Mouse (Mus musculus) thymus, postnatal 0 days (tissue): Measurements from ENCODE around the gene Nkpd1. TPM values are rescaled to one million over a fixed set of nuclear protein-coding genes. Genes with fewer than 3 reads are reported as not detected.

Source experiments
- DNase-seq: peaks from one replicate; pipeline ENCODE4 v3.0.0-alpha.2; 2015; ENCODE audit warnings: low spot score
- polyA plus RNA-seq: library from polyadenylated mRNA; unstranded; fragments of >200 nt; fragmentation: Nextera tagmentation; extraction: Ambion mirVana; gene quantifications from 2 replicates; pipeline ENCODE4 v1.2.1, GENCODE M21; 2015

Nkpd1 gene
- polyA plus RNA-seq, 1 experiment from 2014 or later = 0.42 TPM

GRCm38 (mm10) chr7:19543584-19543983, 25.9 kb downstream of the Nkpd1 start:
- DNase-seq = peak; percentile 77

GRCm38 (mm10) chr7:19546007-19546406, 28.4 kb downstream of the Nkpd1 start:
- DNase-seq = peak; percentile 15

DNA sequence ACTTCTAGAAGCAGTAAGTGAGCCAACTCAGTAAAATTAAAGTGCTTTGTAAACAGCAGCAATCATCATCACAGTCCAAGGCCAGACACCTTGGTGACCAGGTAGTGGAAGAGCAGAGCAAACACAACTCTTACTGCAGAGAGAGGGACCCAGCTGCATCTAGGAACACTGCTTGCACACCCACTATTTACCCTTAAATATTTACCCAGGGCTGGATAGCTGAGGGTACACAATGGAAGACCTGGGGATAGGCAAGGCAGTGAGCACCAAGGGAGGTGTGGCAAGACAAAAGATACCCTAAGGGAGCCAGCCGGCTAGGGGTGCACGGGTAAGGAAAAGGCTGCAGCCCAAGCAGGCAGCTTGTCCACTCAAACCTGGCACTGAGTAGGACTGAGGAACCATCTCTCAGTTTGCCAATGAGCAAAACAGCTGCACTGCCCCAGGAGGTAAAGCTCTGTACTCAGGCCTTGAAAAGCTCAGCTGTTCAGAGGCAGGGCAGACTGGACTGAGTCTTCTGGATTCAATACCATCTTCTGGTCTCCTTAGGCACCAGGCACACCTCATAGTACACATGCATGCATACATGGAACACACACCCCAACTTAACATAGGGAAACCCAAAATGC, 29.8 kb downstream of the Nkpd1 start:
- DNase-seq = no peak

DNA sequence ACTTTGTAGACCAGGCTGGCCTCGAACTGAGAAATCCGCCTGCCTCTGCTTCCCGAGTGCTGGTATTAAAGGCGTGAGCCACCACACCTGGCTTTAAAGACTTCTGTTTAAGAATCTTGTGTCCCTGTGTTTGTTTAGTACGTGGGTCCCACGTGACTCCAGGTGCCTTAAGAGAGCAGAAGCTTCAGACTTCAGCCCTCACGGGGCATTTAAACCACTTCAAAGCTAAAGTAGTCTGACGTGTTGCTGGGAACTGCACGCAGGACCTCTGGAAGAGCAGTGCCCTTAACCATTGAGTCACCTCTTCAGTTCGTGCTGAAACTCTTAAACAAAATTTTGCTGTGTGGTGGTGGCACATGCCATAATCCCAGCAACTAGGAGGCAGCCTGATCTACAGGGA, 31.8 kb downstream of the Nkpd1 start:
- peak; percentile 25 for DNase-seq

GRCm38 (mm10) chr7:19551634-19552033, 34.0 kb downstream of the Nkpd1 start:
- no peak for DNase-seq

DNA sequence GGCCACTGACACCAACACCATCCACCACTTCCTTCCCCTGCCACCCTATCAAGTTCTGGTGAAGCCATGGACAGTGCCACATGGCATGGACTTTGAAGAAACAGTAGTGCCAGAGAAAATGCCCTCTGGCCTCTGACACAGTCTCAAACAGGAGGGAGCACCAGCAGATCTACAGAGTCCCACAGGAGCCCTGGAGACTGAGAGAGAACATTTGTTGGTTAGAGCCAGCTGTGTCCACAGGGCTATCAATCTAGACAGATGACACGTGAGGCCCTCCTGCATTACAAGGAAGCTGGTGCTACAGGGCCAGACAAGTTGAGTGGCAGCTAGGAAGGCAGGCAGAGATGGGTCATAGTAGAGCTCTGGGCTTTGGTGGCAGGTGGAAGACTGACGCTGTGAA, 34.8 kb downstream of the Nkpd1 start:
- DNase-seq = no peak

- DNase-seq = no peak
These were observed 36.5 kb downstream of the Nkpd1 start for GRCm38 (mm10) chr7:19554168-19554567.

DNA sequence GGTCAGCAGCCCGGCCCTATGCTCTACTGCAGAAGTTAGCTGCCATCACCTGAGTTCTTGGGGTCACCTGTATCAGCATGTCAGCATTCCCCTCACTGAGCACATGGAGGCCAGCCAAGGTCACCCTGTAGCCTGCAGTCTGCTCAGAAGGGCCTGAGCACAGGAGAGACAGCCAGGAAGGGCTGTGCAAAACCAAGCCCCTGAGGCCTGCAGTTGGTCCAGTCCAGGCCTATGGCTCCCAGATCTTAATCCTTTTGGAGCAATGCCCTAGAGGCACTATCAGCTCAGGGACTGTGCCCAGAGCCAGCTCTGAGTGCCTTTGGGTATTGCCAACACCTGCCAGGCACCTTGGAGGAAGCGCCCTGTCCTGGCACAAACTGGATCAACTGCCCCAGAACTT, 39.4 kb downstream of the Nkpd1 start:
- DNase-seq = no peak

- no peak for DNase-seq
These were observed 40.6 kb downstream of the Nkpd1 start for GRCm38 (mm10) chr7:19557982-19558900.

GRCm38 (mm10) chr7:19558965-19559364, 41.3 kb downstream of the Nkpd1 start:
- peak; percentile 45 for DNase-seq

- DNase-seq = no peak
These were observed 43.0 kb downstream of the Nkpd1 start for GRCm38 (mm10) chr7:19560491-19561260.

- no peak for DNase-seq
These were observed 43.8 kb downstream of the Nkpd1 start for GRCm38 (mm10) chr7:19561431-19561764.

- DNase-seq = peak; percentile 94
These were observed 44.4 kb downstream of the Nkpd1 start for GRCm38 (mm10) chr7:19561765-19562642.

GRCm38 (mm10) chr7:19562643-19563410, 45.2 kb downstream of the Nkpd1 start, which contains the start of gene Ppp1r37:
Gene Ppp1r37, minus strand, starts transcription at chr7:19563076.
- DNase-seq = no peak

DNA sequence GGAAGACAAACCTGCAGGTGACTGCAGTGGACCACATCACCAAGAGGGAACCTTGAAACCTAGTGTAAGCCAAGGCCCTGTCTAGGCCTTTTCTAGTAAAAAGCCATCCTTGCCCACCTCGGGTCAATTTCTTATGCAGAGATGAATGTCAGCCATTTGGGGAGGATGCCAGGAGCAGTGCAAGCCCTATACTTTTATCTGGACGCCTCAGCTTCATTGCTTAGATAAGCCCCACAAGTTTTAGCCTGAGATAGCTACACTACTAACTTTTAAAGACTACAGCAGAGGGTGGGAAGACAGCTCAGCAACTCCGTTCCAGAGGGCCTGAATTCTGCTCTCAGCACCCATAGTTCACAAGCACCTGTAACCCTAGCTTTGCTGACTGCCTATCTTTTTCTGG, 46.2 kb downstream of the Nkpd1 start:
- DNase-seq = no peak

DNA sequence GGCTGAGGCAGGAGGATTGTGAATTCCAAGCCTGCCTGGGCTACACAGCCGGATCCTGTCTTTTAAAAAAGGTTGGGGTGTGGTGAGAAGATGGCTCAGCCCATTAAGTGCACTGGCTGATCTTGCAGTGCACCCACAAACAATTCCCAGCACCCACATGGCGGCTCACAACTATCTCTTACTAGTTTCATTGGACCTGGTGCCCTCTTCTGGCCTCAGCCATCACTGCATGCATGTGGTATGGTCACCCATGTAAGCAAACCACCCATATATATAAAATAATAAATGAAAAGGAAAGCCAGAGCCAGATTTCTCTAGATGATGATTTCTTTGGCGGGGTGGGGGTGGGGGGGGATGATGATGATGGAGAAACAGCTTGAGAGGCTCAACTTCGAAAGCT, 46.8 kb downstream of the Nkpd1 start:
- no peak for DNase-seq

DNA sequence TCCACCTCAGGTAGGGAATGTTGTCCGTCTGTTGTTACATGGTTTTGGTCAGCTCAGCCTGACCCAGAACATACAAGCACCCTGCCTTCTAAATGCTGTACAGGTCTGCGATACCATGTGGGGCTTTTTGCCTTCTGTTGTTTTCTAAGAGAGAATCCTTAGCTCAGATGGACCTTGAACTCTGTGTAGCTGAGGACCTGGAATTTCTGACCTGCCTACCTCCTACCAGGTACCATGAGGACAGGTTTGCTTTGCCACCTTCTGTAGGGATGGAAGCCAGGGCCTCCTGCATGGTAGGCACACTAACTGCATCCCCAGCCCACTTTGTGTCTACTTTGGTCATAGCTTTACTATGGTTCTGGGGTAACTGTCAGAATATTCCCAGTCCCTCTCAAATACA, 48.2 kb downstream of the Nkpd1 start:
- no peak for DNase-seq

GRCm38 (mm10) chr7:19567426-19567825, 49.8 kb downstream of the Nkpd1 start:
- DNase-seq = no peak

DNA sequence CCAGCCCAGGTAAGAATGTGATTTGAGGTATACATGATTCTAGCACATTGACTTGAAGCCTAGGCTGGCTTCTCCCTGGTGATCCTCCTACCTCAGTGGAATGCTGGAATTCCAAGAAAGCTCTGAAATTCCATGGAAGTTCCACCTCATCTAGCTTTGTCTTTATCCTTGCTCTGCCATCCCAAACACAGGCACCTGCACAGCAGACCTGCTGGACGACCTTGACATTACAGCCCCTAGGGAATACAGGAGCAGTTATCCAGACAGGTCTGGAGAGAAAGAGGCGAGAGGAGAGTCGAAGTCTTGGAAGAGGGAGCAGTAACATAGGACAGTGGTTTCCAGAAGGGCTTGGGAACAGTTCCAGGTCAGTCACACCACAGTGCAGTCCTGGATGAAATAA, 52.0 kb downstream of the Nkpd1 start:
- no peak for DNase-seq
